Mouse (Mus musculus): Measurements from ENCODE around the gene Foxf2. TPM values are rescaled to one million over a fixed set of nuclear protein-coding genes. Genes with fewer than 3 reads are reported as not detected.

Foxf2 gene
- polyA plus RNA-seq (2015; fragmentation: Nextera tagmentation; extraction: Ambion mirVana) = 0.07 TPM in 1 of 2 replicates, not detected in the other

GRCm38 (mm10) chr13:31625333-31626101 lies at the start of gene Foxf2:
Gene Foxf2 (plus strand): TSS chr13:31625816.

Small RNA genes within 50 kb of the gene (microRNA-seq; reads per million reads assigned to microRNA genes)
- gene Gm27516 (ENCODE audit: borderline replicate concordance, insufficient number of aligned reads) = not detected

Other genes with a start within 250 kb of the Foxf2 start
- 0.17 and 0.36 TPM in 2 replicates for gene Foxq1, start 69.7 kb upstream of the Foxf2 start, polyA plus RNA-seq (2015; fragmentation: Nextera tagmentation; extraction: Ambion mirVana)
- not detected in 2 replicates for gene A530084C06Rik, start 66.5 kb upstream of the Foxf2 start, polyA plus RNA-seq (2015; fragmentation: Nextera tagmentation; extraction: Ambion mirVana)
- 2.7 and 3.5 TPM in 2 replicates for gene Foxc1, start 180.8 kb downstream of the Foxf2 start, polyA plus RNA-seq (2015; fragmentation: Nextera tagmentation; extraction: Ambion mirVana)